Mouse (Mus musculus): Measurements from ENCODE around the gene Dchs2. TPM values are rescaled to one million over a fixed set of nuclear protein-coding genes. Genes with fewer than 3 reads are reported as not detected.

Dchs2 gene
- polyA plus RNA-seq, 1 experiment from 2014 or later = 1.8 TPM

DNA sequence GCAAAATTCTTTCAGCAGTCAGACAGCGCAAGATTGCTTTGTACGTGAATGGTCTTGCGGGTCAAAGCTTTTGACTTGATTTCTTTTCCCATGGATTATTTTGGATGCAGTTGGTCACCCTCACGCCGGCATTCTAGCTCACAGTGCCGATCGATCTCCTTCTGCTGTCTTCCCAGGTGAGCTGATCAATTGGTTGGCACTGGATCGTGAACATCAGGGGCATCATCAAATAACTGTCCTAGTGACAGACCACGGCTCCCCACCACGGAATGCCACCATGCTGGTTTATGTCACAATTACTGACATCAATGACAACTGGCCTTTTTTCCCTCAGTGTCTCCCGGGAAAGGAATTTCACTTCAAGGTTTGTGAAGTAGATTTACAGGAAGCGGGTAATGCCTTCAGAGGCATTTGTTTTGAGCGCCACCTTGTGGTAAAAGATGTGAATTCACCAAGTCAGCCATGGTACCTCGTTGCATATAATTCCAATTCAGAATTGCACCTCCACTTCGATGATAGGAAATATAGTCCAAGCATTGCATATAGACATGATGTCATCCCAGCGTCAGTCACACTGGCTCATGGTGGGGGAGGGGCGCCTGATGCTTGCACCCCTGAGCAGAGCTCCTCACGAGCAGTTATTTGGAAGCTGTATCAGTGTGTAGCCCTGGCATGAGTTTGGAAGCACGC lies 146.0 kb downstream of the Dchs2 start:
- Histone ChIP-seq H3K9me3 (ENCODE audit: control insufficient read depth, low read length) (no peaks in the 10 kb centered on the region), H3K27me3 (ENCODE audit: control insufficient read depth, insufficient read depth, low read length) (no peaks in the 10 kb centered on the region), H3K36me3 (ENCODE audit: control insufficient read depth, insufficient read depth, low read length) (no peaks in the 10 kb centered on the region), H3K4me2 (ENCODE audit: low read length) (peak overlapping the region; percentile 41), H3K4me3 (replicated peaks; ENCODE audit: low read depth, low read length) (no peak overlapping the region), H3K4me1 (ENCODE audit: control insufficient read depth, insufficient read depth, low read length) (0 out of 2 replicates have a peak, but pooled peaks cover 3% of the 10 kb centered on the region), H3K9ac (replicated peaks; ENCODE audit: low read length) (no peak overlapping the region), H3K27ac (replicated peaks; ENCODE audit: low read depth, low read length) (no peak overlapping the region)
- ATAC-seq (ENCODE audit: low FRiP score, low TSS enrichment) (peak; percentile 73), DNase-seq (peak; percentile 95)
- 33% methylated on average over 19 of the region's 19 CpGs for WGBS

DNA sequence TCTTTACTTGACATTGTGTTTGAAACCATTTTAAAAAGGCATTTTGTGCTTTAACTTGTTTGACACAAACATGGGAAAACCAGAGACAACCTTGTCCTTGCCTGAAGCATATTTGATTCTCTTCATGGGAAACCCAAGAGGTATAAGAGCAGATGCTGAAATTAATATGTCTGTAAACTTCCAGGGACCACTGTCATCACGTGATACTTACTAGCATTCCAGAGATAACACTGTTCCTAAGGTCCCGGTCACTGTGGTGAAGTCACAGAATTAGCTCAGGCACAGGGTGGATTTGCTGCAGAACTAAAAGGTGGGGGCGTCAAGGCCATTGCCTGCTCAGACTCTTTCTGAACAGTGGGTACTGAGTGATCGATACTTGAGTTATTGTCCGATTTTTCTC lies 148.0 kb downstream of the Dchs2 start:
- no peak overlapping the region for H3K4me2 ChIP-seq (ENCODE audit: low read length)
- no peaks in the 10 kb centered on the region for H3K9me3 ChIP-seq (ENCODE audit: control insufficient read depth, low read length)
- ATAC-seq (ENCODE audit: low FRiP score, low TSS enrichment) = no peak
- H3K36me3 ChIP-seq (ENCODE audit: control insufficient read depth, insufficient read depth, low read length) = no peaks in the 10 kb centered on the region
- H3K9ac ChIP-seq (replicated peaks; ENCODE audit: low read length) = no peak overlapping the region
- 75% methylated on average over 5 of the region's 5 CpGs for WGBS
- H3K27me3 ChIP-seq (ENCODE audit: control insufficient read depth, insufficient read depth, low read length) = no peaks in the 10 kb centered on the region
- H3K27ac ChIP-seq (replicated peaks; ENCODE audit: low read depth, low read length) = no peak overlapping the region
- no peak overlapping the region for H3K4me3 ChIP-seq (replicated peaks; ENCODE audit: low read depth, low read length)
- no peak for DNase-seq
- H3K4me1 ChIP-seq (ENCODE audit: control insufficient read depth, insufficient read depth, low read length) = 0 out of 2 replicates have a peak, but pooled peaks cover 3% of the 10 kb centered on the region

DNA sequence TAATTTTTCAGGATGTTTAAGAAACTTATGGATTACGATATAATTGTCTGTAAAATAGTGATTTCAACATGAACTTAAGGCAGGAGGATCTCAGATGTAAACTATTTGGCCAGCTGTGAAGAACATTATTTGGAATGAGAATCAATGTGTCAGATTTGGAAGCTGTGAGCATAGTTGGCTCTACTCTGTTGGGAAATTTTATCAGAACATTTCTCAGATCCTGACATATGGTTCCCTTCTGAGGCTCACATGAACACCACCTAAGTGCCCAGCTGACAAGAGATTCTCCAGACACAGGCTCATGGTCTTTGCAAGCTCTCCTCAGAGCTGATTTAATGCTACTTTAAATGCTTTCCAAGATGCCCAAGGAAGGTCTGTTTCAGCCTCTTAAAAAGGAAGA lies 156.1 kb downstream of the Dchs2 start:
- no peaks in the 10 kb centered on the region for H3K27me3 ChIP-seq (ENCODE audit: control insufficient read depth, insufficient read depth, low read length)
- H3K27ac ChIP-seq (replicated peaks; ENCODE audit: low read depth, low read length) = no peak overlapping the region
- ATAC-seq (ENCODE audit: low FRiP score, low TSS enrichment) (no peak), DNase-seq (no peak)
- H3K4me2 ChIP-seq (ENCODE audit: low read length) = no peak overlapping the region
- H3K9me3 ChIP-seq (ENCODE audit: control insufficient read depth, low read length) = no peaks in the 10 kb centered on the region
- H3K4me1 ChIP-seq (ENCODE audit: control insufficient read depth, insufficient read depth, low read length) = no peaks in the 10 kb centered on the region
- no peak overlapping the region for H3K9ac ChIP-seq (replicated peaks; ENCODE audit: low read length)
- H3K36me3 ChIP-seq (ENCODE audit: control insufficient read depth, insufficient read depth, low read length) = no peaks in the 10 kb centered on the region
- 84% methylated on average over 1 of the region's 1 CpGs for WGBS
- H3K4me3 ChIP-seq (replicated peaks; ENCODE audit: low read depth, low read length) = no peak overlapping the region

DNA sequence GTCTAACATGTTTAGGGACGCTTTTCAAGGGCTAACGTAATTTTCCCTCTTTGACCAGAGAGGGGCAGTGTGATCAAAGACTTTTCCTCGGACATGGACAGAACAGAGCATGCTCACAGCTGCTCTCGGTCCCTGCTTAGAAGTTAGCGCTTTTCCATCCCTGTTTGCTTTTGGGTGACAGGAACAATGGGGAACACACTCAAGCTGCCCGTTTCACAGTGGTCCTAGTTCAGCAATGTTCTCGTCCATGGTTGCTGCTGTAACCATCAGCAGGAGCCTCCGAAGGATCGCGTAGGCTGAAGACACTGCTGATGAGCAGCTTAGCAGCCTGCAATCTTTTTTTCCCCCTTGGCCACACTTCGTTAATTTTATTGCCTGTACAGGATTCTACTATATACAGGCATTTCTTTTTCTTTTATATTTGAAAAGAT lies 159.2 kb downstream of the Dchs2 start:
- DNase-seq = peak; percentile 89
- H3K9me3 ChIP-seq (ENCODE audit: control insufficient read depth, low read length) = no peaks in the 10 kb centered on the region
- H3K4me2 ChIP-seq (ENCODE audit: low read length) = peak overlapping the region; percentile 60
- no peaks in the 10 kb centered on the region for H3K4me1 ChIP-seq (ENCODE audit: control insufficient read depth, insufficient read depth, low read length)
- 5% methylated on average over 11 of the region's 11 CpGs for WGBS
- H3K27me3 ChIP-seq (ENCODE audit: control insufficient read depth, insufficient read depth, low read length) = no peaks in the 10 kb centered on the region
- peak; percentile 89 for ATAC-seq (ENCODE audit: low FRiP score, low TSS enrichment)
- peak overlapping the region; percentile 43 for H3K4me3 ChIP-seq (replicated peaks; ENCODE audit: low read depth, low read length)
- 0 out of 2 replicates have a peak overlapping the region, but pooled peaks have one; percentile 46 for H3K27ac ChIP-seq (replicated peaks; ENCODE audit: low read depth, low read length)
- no peaks in the 10 kb centered on the region for H3K36me3 ChIP-seq (ENCODE audit: control insufficient read depth, insufficient read depth, low read length)
- peak overlapping the region; percentile 47; the same call in 1 of the 2 replicates for H3K9ac ChIP-seq (replicated peaks; ENCODE audit: low read length)

DNA sequence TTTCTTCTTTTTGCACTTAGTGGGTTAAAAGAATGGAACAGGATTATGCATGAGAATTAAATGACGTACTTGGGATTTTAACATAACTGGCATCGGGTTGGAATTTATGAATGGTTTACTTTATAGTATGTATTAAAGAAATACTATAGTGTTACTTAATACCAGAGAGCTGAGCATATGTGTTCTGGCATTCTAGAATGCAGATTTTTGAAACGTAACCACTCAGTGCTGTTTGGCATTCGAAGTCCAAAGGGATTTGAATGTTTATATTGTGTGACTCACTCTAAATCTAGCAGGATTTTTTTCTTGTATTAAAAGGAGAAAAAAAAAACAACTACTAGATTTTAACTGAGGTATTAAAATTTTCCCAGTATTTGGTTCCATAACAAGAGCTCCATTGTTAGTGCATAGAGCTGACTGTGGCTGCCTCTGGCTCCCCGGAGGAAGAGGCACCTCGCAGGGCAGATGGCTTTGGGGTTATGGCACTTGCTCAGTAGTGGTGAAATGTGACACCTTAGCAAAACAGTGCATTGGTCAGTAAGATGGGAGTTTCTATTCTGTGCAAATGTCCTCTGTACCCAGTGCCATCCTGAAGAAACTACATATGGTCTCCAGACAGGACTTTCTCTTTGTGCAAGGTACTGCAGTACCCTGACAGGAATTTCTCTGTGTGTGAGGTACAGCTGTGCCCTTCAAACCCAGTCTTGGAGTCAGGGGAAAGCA lies 160.5 kb downstream of the Dchs2 start:
- Histone ChIP-seq H3K4me3 (replicated peaks; ENCODE audit: low read depth, low read length) (no peak overlapping the region), H3K36me3 (ENCODE audit: control insufficient read depth, insufficient read depth, low read length) (no peaks in the 10 kb centered on the region), H3K9me3 (ENCODE audit: control insufficient read depth, low read length) (no peaks in the 10 kb centered on the region), H3K4me2 (ENCODE audit: low read length) (no peak overlapping the region), H3K4me1 (ENCODE audit: control insufficient read depth, insufficient read depth, low read length) (no peaks in the 10 kb centered on the region), H3K27ac (replicated peaks; ENCODE audit: low read depth, low read length) (no peak overlapping the region), H3K27me3 (ENCODE audit: control insufficient read depth, insufficient read depth, low read length) (no peaks in the 10 kb centered on the region), H3K9ac (replicated peaks; ENCODE audit: low read length) (no peak overlapping the region)
- no peak for DNase-seq
- WGBS = 67% methylated on average over 6 of the region's 6 CpGs
- no peak for ATAC-seq (ENCODE audit: low FRiP score, low TSS enrichment)

DNA sequence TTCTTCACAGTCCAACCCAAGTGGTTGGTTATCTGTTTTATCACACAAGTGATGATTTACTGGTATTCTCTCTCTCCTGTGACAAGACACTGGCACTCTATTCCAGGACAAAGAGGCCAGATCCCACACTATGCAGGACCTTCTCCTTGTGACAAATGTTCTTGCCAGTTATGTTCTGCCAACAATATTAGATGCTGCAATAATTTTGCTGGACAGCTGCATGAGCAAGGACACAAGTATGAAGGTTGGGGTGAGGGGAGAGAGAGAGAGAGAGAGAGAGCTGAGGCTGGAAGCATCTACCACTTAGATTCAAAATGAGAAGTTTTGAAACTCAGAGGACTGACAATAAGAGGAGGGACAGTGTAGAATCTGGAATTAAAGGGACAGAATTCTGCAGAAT lies 162.7 kb downstream of the Dchs2 start:
- Histone ChIP-seq H3K27ac (replicated peaks; ENCODE audit: low read depth, low read length) (no peak overlapping the region), H3K27me3 (ENCODE audit: control insufficient read depth, insufficient read depth, low read length) (no peaks in the 10 kb centered on the region), H3K9ac (replicated peaks; ENCODE audit: low read length) (no peak overlapping the region), H3K9me3 (ENCODE audit: control insufficient read depth, low read length) (no peaks in the 10 kb centered on the region), H3K36me3 (ENCODE audit: control insufficient read depth, insufficient read depth, low read length) (no peaks in the 10 kb centered on the region), H3K4me1 (ENCODE audit: control insufficient read depth, insufficient read depth, low read length) (no peaks in the 10 kb centered on the region), H3K4me3 (replicated peaks; ENCODE audit: low read depth, low read length) (no peak overlapping the region), H3K4me2 (ENCODE audit: low read length) (no peak overlapping the region)
- no peak for ATAC-seq (ENCODE audit: low FRiP score, low TSS enrichment)
- no peak for DNase-seq

DNA sequence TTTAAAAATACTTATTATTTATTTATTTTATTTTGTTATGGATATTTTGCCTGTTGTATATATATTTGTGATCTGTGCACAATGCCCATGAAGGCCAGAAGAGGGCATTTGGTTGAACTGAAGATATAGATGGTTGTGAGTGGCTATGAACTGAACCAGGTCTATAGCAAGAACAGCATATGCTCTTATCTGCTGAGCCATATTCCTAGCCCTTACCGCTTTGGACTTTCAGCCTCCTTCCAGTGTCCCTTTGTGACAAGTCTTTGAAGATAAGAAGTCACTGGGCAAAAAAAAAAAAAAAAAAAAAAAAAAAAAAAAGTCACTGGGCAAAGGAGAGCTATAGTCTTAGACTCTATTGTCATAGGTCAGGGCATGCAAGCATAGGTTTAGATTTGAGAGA lies 163.2 kb downstream of the Dchs2 start:
- DNase-seq (no peak), ATAC-seq (ENCODE audit: low FRiP score, low TSS enrichment) (no peak)
- no peak overlapping the region for H3K27ac ChIP-seq (replicated peaks; ENCODE audit: low read depth, low read length)
- 93% methylated on average over 1 of the region's 1 CpGs for WGBS
- no peak overlapping the region for H3K9ac ChIP-seq (replicated peaks; ENCODE audit: low read length)
- no peak overlapping the region for H3K4me2 ChIP-seq (ENCODE audit: low read length)
- no peak overlapping the region for H3K4me3 ChIP-seq (replicated peaks; ENCODE audit: low read depth, low read length)
- H3K27me3 ChIP-seq (ENCODE audit: control insufficient read depth, insufficient read depth, low read length) = no peaks in the 10 kb centered on the region
- no peaks in the 10 kb centered on the region for H3K9me3 ChIP-seq (ENCODE audit: control insufficient read depth, low read length)
- H3K4me1 ChIP-seq (ENCODE audit: control insufficient read depth, insufficient read depth, low read length) = no peaks in the 10 kb centered on the region
- no peaks in the 10 kb centered on the region for H3K36me3 ChIP-seq (ENCODE audit: control insufficient read depth, insufficient read depth, low read length)

DNA sequence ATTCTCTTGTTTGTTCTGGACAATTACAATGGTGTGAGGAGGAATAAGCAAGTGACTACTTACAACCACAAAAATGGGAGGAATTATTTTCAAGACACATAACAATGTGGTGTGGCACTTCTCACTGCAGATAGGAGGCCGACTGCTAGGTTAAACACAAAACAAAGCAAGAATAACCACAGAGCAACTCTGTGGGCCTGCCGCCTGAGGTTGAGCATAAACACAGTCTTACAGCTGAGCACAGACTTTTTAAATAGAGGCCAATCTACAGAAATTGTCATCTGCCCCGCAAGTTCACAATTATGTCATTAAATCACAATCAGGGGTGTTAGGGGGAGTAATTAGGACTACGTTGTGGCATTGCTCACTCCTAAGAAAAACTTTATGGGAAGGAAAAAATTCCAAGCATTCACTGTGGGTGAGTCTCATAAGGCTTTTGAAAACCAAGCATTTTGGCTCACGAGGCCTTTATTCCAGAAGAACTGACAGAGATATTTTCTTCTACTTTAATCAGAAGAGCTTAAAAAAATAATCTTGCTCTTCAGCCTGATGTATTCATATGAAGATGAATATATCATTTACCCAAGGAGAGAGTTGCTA lies 172.1 kb downstream of the Dchs2 start:
- H3K4me1 ChIP-seq (ENCODE audit: control insufficient read depth, insufficient read depth, low read length) = no peaks in the 10 kb centered on the region

More for the DNA sequence above, 172.1 kb downstream of the Dchs2 start:
- Histone ChIP-seq H3K4me3 (replicated peaks; ENCODE audit: low read depth, low read length) (no peak overlapping the region), H3K9me3 (ENCODE audit: control insufficient read depth, low read length) (no peaks in the 10 kb centered on the region), H3K27me3 (ENCODE audit: control insufficient read depth, insufficient read depth, low read length) (no peaks in the 10 kb centered on the region), H3K9ac (replicated peaks; ENCODE audit: low read length) (no peak overlapping the region), H3K36me3 (ENCODE audit: control insufficient read depth, insufficient read depth, low read length) (no peaks in the 10 kb centered on the region), H3K27ac (replicated peaks; ENCODE audit: low read depth, low read length) (no peak overlapping the region; the same call in 1 of the 2 replicates), H3K4me2 (ENCODE audit: low read length) (no peak overlapping the region)
- 79% methylated on average over 5 of the region's 5 CpGs for WGBS
- DNase-seq = no peak
- ATAC-seq (ENCODE audit: low FRiP score, low TSS enrichment) = no peak
